Mouse (Mus musculus) lung, embryonic 14.5 days (tissue): ENCODE measurements around the gene Igf2bp3. TPM values are rescaled to one million over a fixed set of nuclear protein-coding genes. Genes with fewer than 3 reads are reported as not detected.
A peak's percentile ranks its signal among the peaks of the same experiment; 100 is the strongest.

Experiments used
- ATAC-seq: fragments of 200-750 bp; cut with Nextera tagmentation; 2 replicates; pipeline ENCODE4 v1.8.0; 2017; ENCODE audit warnings: mild to moderate bottlenecking, moderate TSS enrichment, moderate library complexity; ENCODE audit not compliant: insufficient read depth
- DNase-seq: peaks from one replicate; pipeline ENCODE4 v3.0.0-alpha.2; 2015
- H3K27ac ChIP-seq: fragments of 300-500 bp; sonication (generic); 2 replicates; pipeline ENCODE4 v1.5.1; 2014; ENCODE audit warnings: low read depth, mild to moderate bottlenecking, moderate library complexity
- H3K27me3 ChIP-seq: fragments of 300-500 bp; sonication (generic); 2 replicates; pipeline ENCODE4 v1.6.1; 2014; ENCODE audit warnings: low read length, control low read depth; ENCODE audit not compliant: insufficient read depth
- H3K36me3 ChIP-seq: fragments of 300-500 bp; sonication (generic); 2 replicates; pipeline ENCODE4 v1.6.1; 2014; ENCODE audit warnings: control low read depth; ENCODE audit not compliant: insufficient read depth
- H3K4me1 ChIP-seq: fragments of 300-500 bp; sonication (generic); 2 replicates; pipeline ENCODE4 v1.6.1; 2014; ENCODE audit warnings: antibody characterized with exemption, control low read depth; ENCODE audit not compliant: insufficient read depth
- H3K4me2 ChIP-seq: fragments of 300-500 bp; sonication (generic); 2 replicates; pipeline ENCODE4 v1.6.1; 2014; ENCODE audit warnings: mild to moderate bottlenecking
- H3K4me3 ChIP-seq: fragments of 300-500 bp; sonication (generic); 2 replicates; pipeline ENCODE4 v1.5.1; 2014; ENCODE audit warnings: low read depth, low read length
- H3K9ac ChIP-seq: fragments of 300-500 bp; sonication (generic); 2 replicates; pipeline ENCODE4 v1.6.1; 2014
- H3K9me3 ChIP-seq: fragments of 300-500 bp; sonication (generic); 2 replicates; pipeline ENCODE4 v1.6.1; 2016; ENCODE audit warnings: low read depth, low read length, control low read depth
- CTCF ChIP-seq: IDR thresholded peaks from 2 replicates; pipeline ENCODE4 v1.5.1; 2016; ENCODE audit warnings: antibody characterized with exemption, low read depth
- WGBS: fragments of 180-500 bp; shearing (Covaris S2); extraction: QIAGEN DNeasy Blood & Tissue Kit; methylation state at CpG from one replicate; pipeline ENCODE4 v1.1.7; 2014; 5-methylcytosine and 5-hydroxymethylcytosine counted together
- polyA plus RNA-seq: library from polyadenylated mRNA; unstranded; fragments of >200 nt; fragmentation: Nextera tagmentation; extraction: Ambion mirVana; gene quantifications from 2 replicates; pipeline ENCODE4 v1.2.1, GENCODE M21; 2014

Gene Igf2bp3
- polyA plus RNA-seq, 1 experiment from 2014 or later = 67.5 TPM

GRCm38 (mm10) chr6:49206416-49206815 is 8.3 kb downstream of the Igf2bp3 start:
- H3K27me3 ChIP-seq = no peaks in the 10 kb centered on the region
- DNase-seq = no peak
- 84% methylated on average over 1 of the region's 1 CpGs for WGBS

GRCm38 (mm10) chr6:49195188-49195587 is 19.6 kb downstream of the Igf2bp3 start:
- ATAC-seq (no peak), DNase-seq (no peak)
- no peak overlapping the region for H3K4me2 ChIP-seq
- H3K4me1 ChIP-seq = no peaks in the 10 kb centered on the region
- no peak overlapping the region for H3K9ac ChIP-seq
- no peaks in the 10 kb centered on the region for H3K27me3 ChIP-seq
- WGBS = 86% methylated on average over 10 of the region's 10 CpGs
- no peak for TF ChIP-seq CTCF
- no peak overlapping the region for H3K27ac ChIP-seq
- H3K36me3 ChIP-seq = peaks cover 10% of the 10 kb centered on the region; the same call in 1 of the 2 replicates
- no peaks in the 10 kb centered on the region for H3K9me3 ChIP-seq
- H3K4me3 ChIP-seq = no peak overlapping the region

More at GRCm38 (mm10) chr6:49206416-49206815, 8.3 kb downstream of the Igf2bp3 start:
- Histone ChIP-seq H3K9ac (no peak overlapping the region), H3K4me1 (peaks cover 7% of the 10 kb centered on the region; the same call in 1 of the 2 replicates), H3K4me2 (no peak overlapping the region), H3K36me3 (peaks cover 40% of the 10 kb centered on the region), H3K4me3 (no peak overlapping the region), H3K27ac (no peak overlapping the region), H3K9me3 (no peaks in the 10 kb centered on the region)
- ATAC-seq = no peak
- no peak for TF ChIP-seq CTCF

DNA sequence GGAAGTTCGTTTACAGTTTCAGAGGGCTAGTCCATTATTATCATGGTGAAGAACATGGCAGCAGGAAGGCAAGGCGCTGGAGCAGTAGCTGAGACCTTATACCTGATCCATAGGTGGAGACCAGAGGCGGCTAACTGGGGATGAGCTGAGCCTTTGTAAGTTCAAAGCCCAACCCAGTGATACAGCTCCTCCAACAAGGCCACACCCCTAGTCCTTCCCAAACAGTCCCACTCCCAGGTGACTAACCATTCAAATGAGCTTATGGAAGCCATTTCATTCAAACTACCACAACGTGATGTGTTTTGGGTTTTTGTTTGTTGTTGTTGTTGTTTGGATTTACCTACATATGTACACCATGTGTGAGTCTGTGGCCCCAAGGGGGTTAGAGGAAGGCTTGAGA is 20.2 kb downstream of the Igf2bp3 start:
- ATAC-seq (no peak), DNase-seq (no peak)
- H3K27ac ChIP-seq = no peak overlapping the region
- H3K9ac ChIP-seq = no peak overlapping the region
- no peaks in the 10 kb centered on the region for H3K9me3 ChIP-seq
- no peak for TF ChIP-seq CTCF
- peaks cover 10% of the 10 kb centered on the region; the same call in 1 of the 2 replicates for H3K36me3 ChIP-seq
- 90% methylated on average over 4 of the region's 4 CpGs for WGBS
- H3K27me3 ChIP-seq = no peaks in the 10 kb centered on the region
- no peaks in the 10 kb centered on the region for H3K4me1 ChIP-seq
- H3K4me3 ChIP-seq = no peak overlapping the region
- H3K4me2 ChIP-seq = no peak overlapping the region

DNA sequence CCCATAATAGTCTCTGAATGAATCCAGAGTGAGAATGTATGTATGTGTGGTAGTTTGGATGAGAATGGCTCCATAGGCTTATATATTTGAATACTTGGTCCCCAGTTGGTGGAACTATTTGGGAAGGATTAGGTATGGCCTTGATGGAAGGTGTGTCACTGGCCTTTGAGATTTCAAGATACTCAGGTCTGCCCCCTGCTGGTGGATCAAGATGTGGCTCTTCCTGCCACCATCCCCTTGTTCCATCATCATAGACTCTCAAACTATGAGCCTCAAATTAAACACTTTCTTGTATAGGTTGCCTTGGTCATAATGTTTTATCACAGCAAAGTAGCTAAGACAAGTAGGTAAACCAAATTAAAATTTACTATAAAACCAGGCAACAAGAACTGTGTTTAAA is 25.4 kb downstream of the Igf2bp3 start:
- TF ChIP-seq CTCF = peak; percentile 39
- ATAC-seq (no peak), DNase-seq (peak; percentile 23)
- H3K27me3 ChIP-seq = no peaks in the 10 kb centered on the region
- H3K4me3 ChIP-seq = no peak overlapping the region
- H3K9me3 ChIP-seq = no peaks in the 10 kb centered on the region
- peaks cover 7% of the 10 kb centered on the region; the same call in 1 of the 2 replicates for H3K36me3 ChIP-seq
- no peak overlapping the region for H3K9ac ChIP-seq
- H3K27ac ChIP-seq = no peak overlapping the region
- no peak overlapping the region for H3K4me2 ChIP-seq
- no peaks in the 10 kb centered on the region for H3K4me1 ChIP-seq

DNA sequence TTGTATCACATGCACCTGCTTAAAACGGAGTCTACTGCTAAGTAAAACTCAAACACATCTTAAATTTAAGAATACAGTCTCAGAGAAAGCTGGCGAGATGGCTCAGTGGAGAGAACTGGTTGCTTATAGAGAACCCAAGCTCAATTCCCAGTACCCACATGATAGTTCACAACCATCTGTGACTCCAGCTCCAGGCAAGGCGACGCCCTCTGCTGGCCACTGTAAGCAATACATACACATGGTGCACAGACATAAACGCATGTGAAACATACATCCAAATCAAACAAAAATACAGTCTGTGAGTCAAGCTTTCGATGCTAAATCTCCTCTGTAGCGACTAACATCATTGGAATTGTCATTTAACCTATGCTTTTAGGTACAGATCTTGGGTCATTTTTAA is 27.5 kb downstream of the Igf2bp3 start:
- 82% methylated on average over 7 of the region's 7 CpGs for WGBS
- Histone ChIP-seq H3K27me3 (no peaks in the 10 kb centered on the region), H3K4me2 (no peak overlapping the region), H3K36me3 (peaks cover 7% of the 10 kb centered on the region; the same call in 1 of the 2 replicates), H3K4me1 (no peaks in the 10 kb centered on the region), H3K9ac (no peak overlapping the region), H3K9me3 (no peaks in the 10 kb centered on the region), H3K4me3 (no peak overlapping the region), H3K27ac (no peak overlapping the region)
- no peak for DNase-seq
- ATAC-seq = no peak
- TF ChIP-seq CTCF = peak; percentile 43

DNA sequence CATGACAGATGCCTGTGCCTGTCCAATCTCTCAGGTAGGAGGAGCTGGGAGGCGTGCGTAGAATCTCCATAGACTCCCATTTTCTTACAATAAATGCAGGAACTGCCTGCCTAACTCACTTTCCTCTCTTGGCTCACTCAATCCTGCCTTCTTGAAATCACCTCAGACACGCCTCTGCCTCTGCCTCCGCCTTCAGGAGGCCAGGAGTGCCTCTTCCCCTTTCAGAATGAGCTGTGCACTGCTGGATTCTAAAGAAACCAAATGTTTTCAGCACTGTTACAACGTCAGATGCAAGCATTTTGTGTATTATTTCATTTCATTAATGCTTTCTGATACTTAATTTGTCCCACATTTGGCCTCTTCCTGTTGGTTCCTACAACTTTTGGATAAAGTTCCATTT is 38.7 kb downstream of the Igf2bp3 start:
- Histone ChIP-seq H3K4me3 (no peak overlapping the region), H3K9me3 (no peaks in the 10 kb centered on the region), H3K4me2 (no peak overlapping the region), H3K27ac (no peak overlapping the region), H3K4me1 (no peaks in the 10 kb centered on the region), H3K27me3 (no peaks in the 10 kb centered on the region), H3K36me3 (no peaks in the 10 kb centered on the region), H3K9ac (no peak overlapping the region)
- WGBS = 76% methylated on average over 5 of the region's 5 CpGs
- DNase-seq (no peak), ATAC-seq (no peak)
- TF ChIP-seq CTCF = no peak

DNA sequence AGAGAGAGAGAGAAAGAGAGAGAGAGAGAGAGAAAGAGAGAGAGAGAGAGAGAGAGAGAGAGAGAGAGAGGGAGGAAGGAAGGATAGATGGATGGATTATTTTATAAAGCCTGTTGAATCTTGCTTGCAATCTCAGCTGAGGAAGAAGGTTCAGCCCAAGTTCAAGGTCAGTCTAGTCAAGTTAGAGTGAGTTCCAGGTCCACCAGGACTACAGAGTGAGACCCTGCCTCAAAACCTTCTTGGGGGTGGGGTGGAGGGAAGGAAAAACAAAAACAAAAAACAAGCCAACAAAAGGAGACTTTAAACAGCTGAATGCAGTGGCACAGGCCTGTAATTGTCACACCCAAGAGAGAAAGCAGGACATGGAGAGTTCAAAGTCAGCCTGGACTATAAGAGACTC is 40.1 kb downstream of the Igf2bp3 start:
- no peak overlapping the region for H3K4me3 ChIP-seq
- H3K9ac ChIP-seq = no peak overlapping the region
- H3K4me2 ChIP-seq = no peak overlapping the region
- no peak for TF ChIP-seq CTCF
- H3K27ac ChIP-seq = no peak overlapping the region
- no peaks in the 10 kb centered on the region for H3K36me3 ChIP-seq
- ATAC-seq (no peak), DNase-seq (no peak)
- H3K9me3 ChIP-seq = no peaks in the 10 kb centered on the region
- H3K4me1 ChIP-seq = no peaks in the 10 kb centered on the region
- H3K27me3 ChIP-seq = no peaks in the 10 kb centered on the region

DNA sequence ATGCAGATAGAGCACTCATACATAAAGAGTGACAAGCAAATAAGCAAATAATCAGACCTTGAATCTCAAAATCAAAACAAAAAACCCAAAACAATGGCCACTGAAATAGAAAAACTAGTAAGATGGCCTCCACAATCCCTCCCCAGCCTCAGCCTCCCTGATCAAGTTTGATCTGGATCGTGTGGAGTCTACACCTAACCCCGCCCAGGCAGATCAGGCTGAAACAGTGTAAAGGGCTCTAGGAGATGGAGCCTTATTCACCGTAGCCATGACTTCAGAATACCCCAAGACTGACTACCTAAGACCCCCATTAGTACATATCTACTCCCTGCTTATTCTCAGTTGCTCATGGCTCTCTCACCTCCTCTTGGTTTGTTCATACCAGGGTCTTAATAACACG is 41.1 kb downstream of the Igf2bp3 start:
- 65% methylated on average over 4 of the region's 4 CpGs for WGBS
- Histone ChIP-seq H3K9ac (no peak overlapping the region), H3K9me3 (no peaks in the 10 kb centered on the region), H3K4me3 (no peak overlapping the region), H3K36me3 (no peaks in the 10 kb centered on the region), H3K4me1 (no peaks in the 10 kb centered on the region), H3K27ac (no peak overlapping the region), H3K4me2 (no peak overlapping the region), H3K27me3 (no peaks in the 10 kb centered on the region)
- DNase-seq (no peak), ATAC-seq (peak; percentile 38; the same call in 1 of the 2 replicates)
- TF ChIP-seq CTCF = no peak
